ENCODE assay signal across 12 mouse cellular contexts in genomic region chr7:63901346-63901745, GRCm38 (mm10). TPM values are rescaled to one million over a fixed set of nuclear protein-coding genes. Genes with fewer than 3 reads are reported as not detected.
DNase-seq lines count a peak whose midpoint lies in the region; ATAC-seq and TF ChIP-seq lines count a peak whose summit lies in the region.
"Had no signal": no experiment of that assay in that cellular context is flagged by ENCODE, and none has a peak within 500 bp of the region (broad histone marks: within the 10 kb centered on the region; RNA-seq: fewer than 3 reads in every experiment).

No protein-coding gene starts in this region.

- no peak overlapping the region for H3K4me2 ChIP-seq in hindbrain, postnatal 0 days (ENCODE audit: low read depth, low read length)
- H3K4me2 ChIP-seq in hindbrain, embryonic 16.5 days (ENCODE audit: low read length): no peak overlapping the region
- H3K4me2 ChIP-seq: heart, embryonic 13.5 days had no signal

- 29% methylated on average over 11 of the region's 11 CpGs for WGBS in hindbrain, postnatal 0 days
- 42% methylated on average over 11 of the region's 11 CpGs for WGBS in hindbrain, embryonic 16.5 days

- peak overlapping the region; percentile 26; the same call in 1 of the 2 replicates for H3K27ac ChIP-seq in hindbrain, postnatal 0 days
- no peak overlapping the region; the same call in 1 of the 2 replicates for H3K27ac ChIP-seq in hindbrain, embryonic 16.5 days (ENCODE audit: low read depth, low read length)
- H3K27ac ChIP-seq: heart, embryonic 13.5 days had no signal

- ATAC-seq in hindbrain, postnatal 0 days: no peak
- no peak for ATAC-seq in hindbrain, embryonic 16.5 days

- no peak for TF ChIP-seq CTCF in hindbrain, postnatal 0 days (IDR thresholded peaks at IDR 0.05; ENCODE audit: low read depth)

- DNase-seq in cerebellum, adult 11-12 months: peak; percentile 75
- no peak for DNase-seq in cerebellum, postnatal 4 days (ENCODE audit: low spot score in 2 of 2)
- DNase-seq in hindbrain, postnatal 0 days (ENCODE audit: low spot score): peak; percentile 37
- peak; percentile 33 for DNase-seq in right cerebral cortex, postnatal 14 days
- no peak for DNase-seq in right cerebral cortex, postnatal 25 days
- DNase-seq in thymus, postnatal 25 days: peak; percentile 88
- DNase-seq in frontal cortex, postnatal 10 days (ENCODE audit: low spot score in 2 of 2): no peak
- DNase-seq: kidney, adult 2 months had no signal

- no peak overlapping the region for H3K4me3 ChIP-seq in hindbrain, postnatal 0 days (ENCODE audit: low read length)
- no peak overlapping the region for H3K4me3 ChIP-seq in hindbrain, embryonic 16.5 days (ENCODE audit: low read length)
- H3K4me3 ChIP-seq: heart, embryonic 13.5 days had no signal

- H3K27me3 ChIP-seq in hindbrain, postnatal 0 days (ENCODE audit: insufficient read depth, low read length): no peaks in the 10 kb centered on the region
- no peaks in the 10 kb centered on the region for H3K27me3 ChIP-seq in hindbrain, embryonic 16.5 days (replicated peaks; ENCODE audit: control insufficient read depth, insufficient read depth, low read length)

- peaks cover 11% of the 10 kb centered on the region; the same call in 1 of the 2 replicates for H3K4me1 ChIP-seq in hindbrain, postnatal 0 days (ENCODE audit: insufficient read depth, low read length)
- peaks cover 29% of the 10 kb centered on the region for H3K4me1 ChIP-seq in hindbrain, embryonic 16.5 days (ENCODE audit: control insufficient read depth, insufficient read depth, low read depth, low read length)

- 0 out of 2 replicates have a peak overlapping the region, but pooled peaks have one; percentile 9 for H3K9ac ChIP-seq in hindbrain, postnatal 0 days (replicated peaks; ENCODE audit: low read length)
- H3K9ac ChIP-seq in hindbrain, embryonic 16.5 days (ENCODE audit: low read depth, low read length): no peak overlapping the region
- H3K9ac ChIP-seq: heart, embryonic 13.5 days had no signal

- H3K36me3 ChIP-seq in hindbrain, postnatal 0 days (ENCODE audit: insufficient read depth, low read length): no peaks in the 10 kb centered on the region
- H3K36me3 ChIP-seq in hindbrain, embryonic 16.5 days (ENCODE audit: control insufficient read depth, insufficient read depth, low read length): no peaks in the 10 kb centered on the region
- H3K36me3 ChIP-seq: heart, embryonic 13.5 days had no signal

- H3K9me3 ChIP-seq in hindbrain, postnatal 0 days (ENCODE audit: low read length): no peaks in the 10 kb centered on the region
- H3K9me3 ChIP-seq in hindbrain, embryonic 16.5 days (ENCODE audit: control insufficient read depth, low read length): no peaks in the 10 kb centered on the region
- H3K9me3 ChIP-seq: heart, embryonic 13.5 days had no signal

RNA-seq across cellular contexts. Expression of gene E030018B13Rik, which starts 15.3 kb away (rescaled TPM):
- not detected in 2 replicates for total RNA-seq in hindbrain, postnatal 0 days (2014; rRNA removed)
- polyA plus RNA-seq in hindbrain, postnatal 0 days (2015; fragmentation: Nextera tagmentation; extraction: Ambion mirVana): not detected in 2 replicates
- not detected in 2 replicates for polyA plus RNA-seq in hindbrain, embryonic 16.5 days (2015; fragmentation: Nextera tagmentation; extraction: Ambion mirVana)
- total RNA-seq: layer of hippocampus, postnatal 36 days had no signal
- polyA plus RNA-seq: heart, embryonic 13.5 days; kidney, adult 2 months; lung, embryonic 16.5 days had no signal

RNA-seq across cellular contexts. Expression of gene Klf13, which starts 37.4 kb away (rescaled TPM):
- 30.7 and 34.0 TPM in 2 replicates for total RNA-seq in hindbrain, postnatal 0 days (2014; rRNA removed)
- polyA plus RNA-seq in hindbrain, postnatal 0 days (2015; fragmentation: Nextera tagmentation; extraction: Ambion mirVana): 26.9 and 28.0 TPM in 2 replicates
- 22.1 and 23.9 TPM in 2 replicates for polyA plus RNA-seq in hindbrain, embryonic 16.5 days (2015; fragmentation: Nextera tagmentation; extraction: Ambion mirVana)

Comparison
In these comparisons a context has a peak if more than half of its experiments do, and no peak if none do; other contexts are left out.
1. DNase-seq: peak in cerebellum, adult 11-12 months (single experiment), hindbrain, postnatal 0 days (single experiment), right cerebral cortex, postnatal 14 days (single experiment) and thymus, postnatal 25 days (single experiment); none in cerebellum, postnatal 4 days (0 of 2), right cerebral cortex, postnatal 25 days (single experiment) and frontal cortex, postnatal 10 days (0 of 2).